Mouse (Mus musculus) liver, adult 2 months (tissue): ENCODE measurements at regions not wholly inside any gene's neighbourhood (a gene's known extent, or its start where the extent isn't known, plus 50 kb on each side); places are given as distances from the start of the nearest gene placed in this dataset.

Source experiments
- CTCF ChIP-seq: fragments of 200-500 bp; IDR thresholded peaks from 2 replicates; pipeline ENCODE4 v1.5.1; 2011; ENCODE audit warnings: low read depth, low read length, control low read depth
- POLR2A ChIP-seq: fragments of 200-500 bp; IDR thresholded peaks from 2 replicates; pipeline ENCODE4 v1.6.1; 2011; ENCODE audit warnings: low read length, control low read depth; ENCODE audit not compliant: insufficient read depth; ENCODE audit errors: extremely low read depth

DNA sequence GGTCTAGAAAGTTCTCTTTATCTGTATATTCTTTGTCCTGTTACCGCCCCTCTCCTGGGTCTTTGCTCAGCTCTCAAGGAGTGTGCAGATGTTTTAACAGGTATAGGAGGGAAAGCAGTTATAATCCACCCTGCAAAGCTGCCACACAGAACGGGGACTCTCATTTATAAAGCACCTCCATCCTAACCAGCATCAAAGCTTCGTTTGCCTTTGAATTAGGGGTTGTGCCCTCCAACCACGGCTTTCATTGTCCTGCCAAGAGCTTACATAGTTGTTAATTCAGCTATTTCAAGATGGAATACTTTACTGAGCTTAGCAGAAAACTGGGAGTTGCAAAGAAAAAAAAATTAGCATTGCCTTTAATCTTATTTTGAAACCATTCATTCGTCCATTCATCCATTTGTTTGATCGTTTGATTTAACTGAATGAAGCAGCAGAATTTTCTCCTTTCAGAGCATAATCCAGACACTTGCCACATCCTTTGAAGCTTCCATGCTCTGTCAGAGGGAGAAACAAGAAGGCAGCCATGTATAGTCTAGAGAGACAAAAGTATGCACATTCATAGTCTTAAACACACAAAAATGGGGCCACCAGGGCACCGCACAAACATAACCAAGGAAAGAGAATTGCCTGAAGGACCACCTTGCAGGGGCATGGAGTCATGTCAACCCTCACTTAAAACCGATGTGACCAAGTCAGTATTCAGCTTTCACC lies 116.2 kb downstream of the Kdr start:
- TF ChIP-seq CTCF (no peak), POLR2A (no peak)
